Mouse (Mus musculus) urinary bladder, postnatal 36 days (tissue): Measurements from ENCODE around the gene Cbr1.

Experiments
- DNase-seq, 2 experiments: peaks; one replicate each; pipeline ENCODE4 v3.0.0; 2022; ENCODE audit warnings: low spot score in 2 of 2, mixed read lengths in 1 of 2

The Cbr1 gene

GRCm38 (mm10) chr16:93605553-93605952 is at the start of gene Cbr1:
TSS of gene Cbr1 (plus strand) at chr16:93605853.
- no peak for DNase-seq

GRCm38 (mm10) chr16:93557646-93558045 is 48.0 kb upstream of the Cbr1 start:
- no peak for DNase-seq

- no peak for DNase-seq
Measured at GRCm38 (mm10) chr16:93558499-93558898, 47.2 kb upstream of the Cbr1 start.

GRCm38 (mm10) chr16:93572383-93572782 is 33.3 kb upstream of the Cbr1 start:
- no peak for DNase-seq

- DNase-seq = no peak
Measured at GRCm38 (mm10) chr16:93573434-93573833, 32.2 kb upstream of the Cbr1 start.

GRCm38 (mm10) chr16:93574521-93575191 is 31.0 kb upstream of the Cbr1 start:
- no peak for DNase-seq

- no peak for DNase-seq
Measured at GRCm38 (mm10) chr16:93575574-93575973, 30.1 kb upstream of the Cbr1 start.

GRCm38 (mm10) chr16:93576412-93577082 is 29.1 kb upstream of the Cbr1 start:
- DNase-seq = peak; percentile 74 to 80

GRCm38 (mm10) chr16:93578346-93579005 is 27.2 kb upstream of the Cbr1 start:
- no peak for DNase-seq

- DNase-seq = no peak
Measured at GRCm38 (mm10) chr16:93581125-93581524, 24.5 kb upstream of the Cbr1 start.

GRCm38 (mm10) chr16:93584976-93585702 is 20.5 kb upstream of the Cbr1 start:
- DNase-seq = no peak

- no peak for DNase-seq
Measured at GRCm38 (mm10) chr16:93585703-93586205, 19.9 kb upstream of the Cbr1 start.

- DNase-seq = no peak
Measured at GRCm38 (mm10) chr16:93586382-93586781, 19.3 kb upstream of the Cbr1 start.

- DNase-seq = no peak
Measured at GRCm38 (mm10) chr16:93588281-93588680, 17.4 kb upstream of the Cbr1 start.

GRCm38 (mm10) chr16:93590915-93591314 is 14.7 kb upstream of the Cbr1 start:
- DNase-seq = peak; percentile 32 to 35

GRCm38 (mm10) chr16:93591450-93592430 is 13.9 kb upstream of the Cbr1 start:
- DNase-seq = no peak

- DNase-seq = no peak
Measured at GRCm38 (mm10) chr16:93592711-93593110, 12.9 kb upstream of the Cbr1 start.

- DNase-seq = peak in 1 of 2 experiments; percentile 50
Measured at GRCm38 (mm10) chr16:93593406-93593805, 12.2 kb upstream of the Cbr1 start.

- no peak for DNase-seq
Measured at GRCm38 (mm10) chr16:93594448-93594847, 11.2 kb upstream of the Cbr1 start.

- no peak for DNase-seq
Measured at GRCm38 (mm10) chr16:93595766-93596165, 9.9 kb upstream of the Cbr1 start.

- no peak for DNase-seq
Measured at GRCm38 (mm10) chr16:93596807-93597206, 8.8 kb upstream of the Cbr1 start.
